Mouse (Mus musculus) CH12.LX (cell line): ENCODE results near the gene Selp.

ENCODE experiments used
- CHD1 ChIP-seq: IDR thresholded peaks from 2 replicates; pipeline ENCODE4 v1.6.1; 2012; ENCODE audit warnings: low read depth, low read length, improper control_type of control experiment, inconsistent platforms
- CTCF ChIP-seq, 2 experiments: IDR thresholded peaks in 1 of 2; conservative IDR thresholded peaks in 1 of 2; 2 replicates each; pipeline ENCODE4 v1.5.1; 2011 to 2012; ENCODE audit warnings: low read depth in 2 of 2, low read length in 2 of 2, improper control_type of control experiment in 1 of 2, inconsistent platforms in 1 of 2, mild to moderate bottlenecking in 1 of 2, moderate library complexity in 1 of 2
- GABPA ChIP-seq: IDR thresholded peaks from 2 replicates; pipeline ENCODE4 v1.6.1; 2012; ENCODE audit warnings: low read depth, low read length, improper control_type of control experiment, inconsistent platforms; ENCODE audit not compliant: insufficient replicate concordance
- HCFC1 ChIP-seq: IDR thresholded peaks from 2 replicates; pipeline ENCODE4 v1.6.1; 2012; ENCODE audit warnings: low read depth, mild to moderate bottlenecking, inconsistent platforms, low read length, improper control_type of control experiment
- KAT2A ChIP-seq: IDR thresholded peaks from 2 replicates; pipeline ENCODE4 v1.6.1; 2012; ENCODE audit warnings: low read length, improper control_type of control experiment, inconsistent platforms; ENCODE audit not compliant: insufficient replicate concordance
- SIN3A ChIP-seq: IDR thresholded peaks from 2 replicates; pipeline ENCODE4 v1.6.1; 2012; ENCODE audit warnings: low read length, improper control_type of control experiment, inconsistent platforms
- TCF12 ChIP-seq: IDR thresholded peaks from 2 replicates; pipeline ENCODE4 v1.6.1; 2014; ENCODE audit warnings: low read depth, mild to moderate bottlenecking, inconsistent platforms, low read length, improper control_type of control experiment
- UBTF ChIP-seq: IDR thresholded peaks from 2 replicates; pipeline ENCODE4 v1.6.1; 2012; ENCODE audit warnings: low read depth, mild to moderate bottlenecking, inconsistent platforms, low read length, improper control_type of control experiment, moderate library complexity
- USF2 ChIP-seq: conservative IDR thresholded peaks from 2 replicates; pipeline ENCODE4 v1.6.1; 2011; ENCODE audit warnings: low read depth, low read length, improper control_type of control experiment
- ZNF384 ChIP-seq: IDR thresholded peaks from 2 replicates; pipeline ENCODE4 v1.6.1; 2012; ENCODE audit warnings: low read depth, low read length, improper control_type of control experiment, inconsistent platforms

DNA sequence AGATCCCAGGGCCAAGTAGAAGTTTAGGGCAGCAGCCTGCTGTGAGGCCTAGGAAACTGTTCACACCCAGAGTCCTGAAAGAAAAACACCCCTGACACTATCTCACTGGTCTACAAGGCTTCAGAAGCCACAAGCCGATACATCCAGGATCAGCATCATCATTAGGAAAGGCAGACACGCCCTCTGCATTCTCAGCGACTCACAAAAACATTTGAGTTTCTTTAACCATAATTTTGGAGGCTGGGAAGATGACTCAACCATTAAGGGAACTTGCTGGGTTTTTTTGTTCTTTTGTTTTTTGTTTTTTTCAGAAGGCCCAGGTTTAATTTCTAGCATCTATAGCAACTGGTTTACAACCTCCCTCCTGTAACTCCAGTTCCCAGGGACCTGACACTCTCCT is 8.8 kb downstream of the Selp start:
- no peak for TF ChIP-seq CTCF (conservative IDR thresholded peaks at IDR 0.05 in 1 of 2, IDR thresholded peaks at IDR 0.05 in 1 of 2; ENCODE audit: low read depth in 2 of 2, low read length in 2 of 2)
- no peak for TF ChIP-seq TCF12
- TF ChIP-seq USF2, result no peak
- no peak for TF ChIP-seq ZNF384
- no peak for TF ChIP-seq UBTF
- no peak for TF ChIP-seq GABPA
- TF ChIP-seq HCFC1, result no peak
- TF ChIP-seq SIN3A, result no peak
- no peak for TF ChIP-seq KAT2A
- no peak for TF ChIP-seq CHD1
